Mouse (Mus musculus) hindbrain, embryonic 16.5 days (tissue): ENCODE data around the gene Fbxl13. TPM values are rescaled to one million over a fixed set of nuclear protein-coding genes. Genes with fewer than 3 reads are reported as not detected.
A peak's percentile ranks its signal among the peaks of the same experiment; 100 is the strongest.

Source experiments
- ATAC-seq: fragments of 200-750 bp; cut with Nextera tagmentation; 2 replicates; pipeline ENCODE4 v1.8.0; 2017; ENCODE audit warnings: moderate TSS enrichment, moderate library complexity
- H3K27ac ChIP-seq: fragments of 300-500 bp; sonication (generic); 2 replicates; pipeline ENCODE4 v1.5.1; 2014; ENCODE audit warnings: low read depth, mild to moderate bottlenecking, control low read depth, low read length, moderate library complexity
- H3K27me3 ChIP-seq: fragments of 300-500 bp; sonication (generic); replicated peaks from 2 replicates; pipeline ENCODE4 v1.6.1; 2014; ENCODE audit warnings: low read length; ENCODE audit not compliant: control insufficient read depth, insufficient read depth
- H3K36me3 ChIP-seq: fragments of 300-500 bp; sonication (generic); 2 replicates; pipeline ENCODE4 v1.6.1; 2014; ENCODE audit warnings: mild to moderate bottlenecking, low read length, moderate library complexity, mixed read lengths; ENCODE audit not compliant: control insufficient read depth, insufficient read depth
- H3K4me1 ChIP-seq: fragments of 300-500 bp; sonication (generic); 2 replicates; pipeline ENCODE4 v1.6.1; 2014; ENCODE audit warnings: low read depth, low read length; ENCODE audit not compliant: control insufficient read depth, insufficient read depth
- H3K4me2 ChIP-seq: fragments of 300-500 bp; sonication (generic); 2 replicates; pipeline ENCODE4 v1.6.1; 2014; ENCODE audit warnings: mild to moderate bottlenecking, low read length, control low read depth, moderate library complexity
- H3K4me3 ChIP-seq: fragments of 300-500 bp; sonication (generic); 2 replicates; pipeline ENCODE4 v1.5.1; 2014; ENCODE audit warnings: mild to moderate bottlenecking, low read length, control low read depth, moderate library complexity
- H3K9ac ChIP-seq: fragments of 300-500 bp; sonication (generic); 2 replicates; pipeline ENCODE4 v1.6.1; 2014; ENCODE audit warnings: low read depth, mild to moderate bottlenecking, control low read depth, low read length, moderate library complexity
- H3K9me3 ChIP-seq: fragments of 300-500 bp; sonication (generic); 2 replicates; pipeline ENCODE4 v1.6.1; 2014; ENCODE audit warnings: mild to moderate bottlenecking, low read length, moderate library complexity; ENCODE audit not compliant: control insufficient read depth
- WGBS: fragments of 180-500 bp; shearing (Covaris S2); extraction: QIAGEN DNeasy Blood & Tissue Kit; methylation state at CpG from one replicate; pipeline ENCODE4 v1.1.7; 2014; 5-methylcytosine and 5-hydroxymethylcytosine counted together
- polyA plus RNA-seq: library from polyadenylated mRNA; unstranded; fragments of >200 nt; fragmentation: Nextera tagmentation; extraction: Ambion mirVana; gene quantifications from 2 replicates; pipeline ENCODE4 v1.2.1, GENCODE M21; 2015

The Fbxl13 gene
- polyA plus RNA-seq, 1 experiment from 2014 or later, result 0.21 TPM

DNA sequence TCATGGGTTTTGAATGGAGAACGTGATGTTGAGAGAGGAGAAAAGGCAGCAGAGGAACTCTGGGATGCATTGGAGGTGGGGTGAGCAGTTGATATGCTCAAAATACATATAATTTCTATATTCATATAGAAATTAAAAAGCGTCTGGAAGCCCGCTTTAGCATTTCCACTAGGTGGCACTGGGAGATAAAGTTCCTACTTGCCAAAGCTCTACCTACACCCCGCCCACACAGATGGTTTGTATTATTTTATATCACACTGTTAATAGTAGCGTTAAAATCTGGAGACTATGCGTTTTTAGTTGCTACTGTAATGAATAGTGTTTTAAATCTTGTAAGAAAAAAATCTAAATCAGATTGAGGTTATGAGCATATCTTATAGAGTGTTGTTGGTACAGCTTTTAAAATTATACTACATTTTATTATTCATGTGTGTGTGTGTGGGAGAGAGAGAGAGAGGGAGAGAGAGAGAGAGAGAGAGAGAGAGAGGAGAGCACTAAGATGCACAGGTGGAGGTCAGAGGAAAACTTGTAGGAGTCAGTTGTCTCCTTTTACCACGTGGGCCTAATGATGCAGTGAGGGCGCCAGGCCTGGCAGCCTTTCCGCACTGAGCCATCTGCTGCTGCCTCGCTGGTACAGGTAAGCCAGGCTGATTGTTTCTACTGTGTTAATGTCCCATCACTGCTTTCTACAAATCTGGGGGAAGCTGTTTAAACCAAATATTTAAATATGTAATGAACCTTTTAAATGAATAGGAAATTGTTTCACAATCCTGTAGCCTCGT lies 211.1 kb downstream of the Fbxl13 start:
- ATAC-seq, result peak; percentile 87
- no peak overlapping the region for H3K4me2 ChIP-seq
- WGBS, result 71% methylated on average over 11 of the region's 11 CpGs

More for the DNA sequence above, 211.1 kb downstream of the Fbxl13 start:
- Histone ChIP-seq H3K36me3 (no peaks in the 10 kb centered on the region), H3K4me3 (no peak overlapping the region), H3K27me3 (no peaks in the 10 kb centered on the region), H3K27ac (no peak overlapping the region), H3K9ac (no peak overlapping the region), H3K9me3 (no peaks in the 10 kb centered on the region), H3K4me1 (no peaks in the 10 kb centered on the region)

Other genes with a start within 250 kb of the Fbxl13 start
- 0.75 and 0.76 TPM in 2 replicates for gene Ccdc146, start 221.0 kb downstream of the Fbxl13 start, polyA plus RNA-seq
- 9.0 and 10.3 TPM in 2 replicates for gene Fam185a, start 220.7 kb downstream of the Fbxl13 start, polyA plus RNA-seq
- 5.7 and 8.5 TPM in 2 replicates for gene Lrrc17, start 102.1 kb downstream of the Fbxl13 start, polyA plus RNA-seq
- 40.5 and 45.3 TPM in 2 replicates for gene Armc10, start 179 bp upstream of the Fbxl13 start, polyA plus RNA-seq
- gene Napepld, start 55.8 kb upstream of the Fbxl13 start, polyA plus RNA-seq, result 2.6 and 2.9 TPM in 2 replicates
- gene Pmpcb, start 91.5 kb upstream of the Fbxl13 start, polyA plus RNA-seq, result 69.2 and 72.0 TPM in 2 replicates
- gene Dnajc2, start 139.6 kb upstream of the Fbxl13 start, polyA plus RNA-seq, result 56.6 and 66.3 TPM in 2 replicates
- 183 and 187 TPM in 2 replicates for gene Psmc2, start 139.6 kb upstream of the Fbxl13 start, polyA plus RNA-seq
- gene Slc26a5, start 220.0 kb upstream of the Fbxl13 start, polyA plus RNA-seq, result 0.15 and 0.29 TPM in 2 replicates